Mouse (Mus musculus) right cerebral cortex, postnatal 10 days (tissue): ENCODE measurements at regions not wholly inside any gene's neighbourhood (a gene's known extent, or its start where the extent isn't known, plus 50 kb on each side); places are given as distances from the start of the nearest gene placed in this dataset.
A peak's percentile ranks its signal among the peaks of the same experiment; 100 is the strongest.

Source experiments
- DNase-seq, 2 experiments: peaks; one replicate each; pipeline ENCODE4 v3.0.0; 2021; ENCODE audit warnings: low spot score in 2 of 2

DNA sequence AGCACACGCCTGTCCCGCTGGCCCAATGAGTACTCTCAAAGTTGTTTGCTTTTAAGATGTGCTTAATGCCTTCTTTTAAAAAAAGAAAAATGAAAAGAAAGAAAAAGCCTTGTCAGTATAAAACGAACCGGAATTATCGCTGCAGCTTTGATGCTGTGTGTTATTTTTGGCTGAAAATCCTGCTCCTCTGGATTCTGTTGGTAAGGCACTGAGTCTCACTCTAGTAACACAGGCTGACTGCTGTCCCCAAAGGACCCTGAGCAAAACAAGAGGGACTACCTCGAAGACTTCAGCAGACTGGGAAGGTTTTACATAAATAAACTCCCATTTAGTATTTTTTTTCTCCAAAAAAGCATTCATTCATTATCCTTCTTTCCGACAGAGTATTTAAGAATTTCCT, 196.1 kb upstream of the Ppargc1a start:
- DNase-seq: peak; percentile 32 to 51

DNA sequence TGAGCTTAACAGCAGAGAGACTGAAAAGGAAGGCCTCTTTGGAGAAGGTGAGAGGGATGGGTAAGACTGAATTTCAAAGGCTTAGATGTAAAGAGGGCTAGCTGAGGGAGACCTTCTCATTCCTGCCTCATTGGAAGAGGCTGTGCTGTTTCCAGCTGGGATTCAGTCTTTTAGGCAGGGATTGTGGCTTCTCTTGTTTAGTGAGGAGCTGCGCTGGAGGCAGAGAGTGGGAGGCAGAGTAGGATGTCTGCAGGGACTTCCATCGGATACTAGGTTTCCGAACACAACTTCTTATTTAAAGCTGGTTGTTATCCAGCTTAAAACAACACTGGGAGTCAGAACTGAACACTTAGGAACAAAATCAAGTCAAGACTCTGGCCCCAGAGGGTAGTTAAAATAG, 194.8 kb upstream of the Ppargc1a start:
- DNase-seq: no peak

DNA sequence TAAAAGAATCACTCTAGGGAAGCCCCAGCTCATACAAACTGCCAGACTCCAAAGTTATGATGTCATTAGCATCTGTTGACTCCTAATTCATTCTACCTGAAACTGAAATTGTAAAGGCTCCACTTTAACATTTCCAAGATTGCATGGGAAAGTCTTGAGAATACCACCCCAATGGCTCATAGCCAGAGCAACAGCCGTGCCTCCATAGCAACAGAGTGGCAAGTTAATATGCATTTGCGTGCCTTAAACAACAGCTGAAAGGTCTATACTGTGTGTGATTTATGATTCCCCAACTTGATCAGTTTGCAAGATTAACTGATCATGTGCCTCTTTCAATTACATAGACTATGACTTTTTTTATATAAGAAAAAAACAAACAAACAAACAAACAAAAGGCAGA, 190.8 kb upstream of the Ppargc1a start:
- no peak for DNase-seq

GRCm38 (mm10) chr5:51757864-51758263, 190.3 kb upstream of the Ppargc1a start:
- DNase-seq: no peak

DNA sequence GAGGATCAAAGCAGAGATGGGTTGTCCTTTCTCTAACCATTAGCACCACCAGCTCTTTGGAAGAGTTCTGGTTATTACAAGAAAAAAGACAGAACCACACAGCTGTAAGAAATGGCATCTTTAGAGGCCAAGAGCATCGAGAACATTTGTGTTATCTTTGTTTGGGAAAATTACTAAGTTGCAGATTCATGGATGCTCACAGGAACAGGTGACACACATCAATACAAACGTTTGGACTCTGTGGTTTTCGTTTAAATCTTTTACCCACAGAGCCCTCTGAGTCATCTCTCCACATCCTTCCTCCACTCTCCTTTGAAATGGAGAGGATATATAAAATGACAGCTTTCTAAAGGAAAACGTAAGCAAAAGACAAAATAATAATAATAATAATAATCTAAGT, 184.5 kb upstream of the Ppargc1a start:
- DNase-seq: no peak

- no peak for DNase-seq
Observed at GRCm38 (mm10) chr5:51750456-51750855, 182.9 kb upstream of the Ppargc1a start.

GRCm38 (mm10) chr5:51740893-51741292, 173.4 kb upstream of the Ppargc1a start:
- no peak for DNase-seq

- DNase-seq: no peak
Observed at GRCm38 (mm10) chr5:51730241-51730640, 162.7 kb upstream of the Ppargc1a start.

DNA sequence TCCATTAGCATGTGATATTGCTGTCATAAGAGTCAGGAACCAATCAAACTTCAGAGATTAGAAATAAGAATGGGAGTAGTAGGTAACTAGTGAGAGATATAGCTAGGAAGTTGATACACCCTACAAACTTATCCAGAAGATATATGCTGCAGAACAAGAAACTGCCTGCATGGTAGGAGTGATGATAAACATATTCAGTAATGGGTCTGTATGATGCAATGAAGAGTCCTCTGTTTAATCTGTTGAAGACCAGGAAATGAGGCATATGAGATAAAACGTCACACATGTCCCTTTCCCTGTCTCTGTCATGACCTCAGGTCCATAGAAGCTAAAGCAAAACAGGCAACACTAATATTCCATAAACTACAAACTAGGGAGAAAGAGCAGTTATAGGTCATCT, 162.2 kb upstream of the Ppargc1a start:
- no peak for DNase-seq

GRCm38 (mm10) chr5:51726762-51727161, 159.2 kb upstream of the Ppargc1a start:
- no peak for DNase-seq

- DNase-seq: no peak
Observed at GRCm38 (mm10) chr5:51718911-51719310, 151.4 kb upstream of the Ppargc1a start.

DNA sequence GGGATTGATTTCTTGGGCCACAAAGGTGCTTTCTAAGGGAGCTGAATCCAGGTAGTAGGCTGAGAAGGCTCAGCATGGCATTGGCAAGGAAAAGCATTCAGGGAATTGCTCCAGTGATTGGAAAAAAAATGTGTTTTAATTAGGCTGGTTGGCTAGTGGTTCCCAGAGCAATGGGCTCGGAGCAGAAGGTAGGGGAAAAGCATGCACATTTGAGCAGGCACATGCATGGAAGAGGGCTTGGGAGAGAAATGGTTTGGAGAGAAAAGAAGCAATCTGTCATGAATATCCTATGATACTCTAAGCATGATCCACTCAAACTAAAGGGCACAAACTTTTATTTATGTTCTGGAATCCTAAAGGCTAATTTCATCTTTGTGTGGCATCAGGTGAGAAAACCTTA, 150.9 kb upstream of the Ppargc1a start:
- no peak for DNase-seq

DNA sequence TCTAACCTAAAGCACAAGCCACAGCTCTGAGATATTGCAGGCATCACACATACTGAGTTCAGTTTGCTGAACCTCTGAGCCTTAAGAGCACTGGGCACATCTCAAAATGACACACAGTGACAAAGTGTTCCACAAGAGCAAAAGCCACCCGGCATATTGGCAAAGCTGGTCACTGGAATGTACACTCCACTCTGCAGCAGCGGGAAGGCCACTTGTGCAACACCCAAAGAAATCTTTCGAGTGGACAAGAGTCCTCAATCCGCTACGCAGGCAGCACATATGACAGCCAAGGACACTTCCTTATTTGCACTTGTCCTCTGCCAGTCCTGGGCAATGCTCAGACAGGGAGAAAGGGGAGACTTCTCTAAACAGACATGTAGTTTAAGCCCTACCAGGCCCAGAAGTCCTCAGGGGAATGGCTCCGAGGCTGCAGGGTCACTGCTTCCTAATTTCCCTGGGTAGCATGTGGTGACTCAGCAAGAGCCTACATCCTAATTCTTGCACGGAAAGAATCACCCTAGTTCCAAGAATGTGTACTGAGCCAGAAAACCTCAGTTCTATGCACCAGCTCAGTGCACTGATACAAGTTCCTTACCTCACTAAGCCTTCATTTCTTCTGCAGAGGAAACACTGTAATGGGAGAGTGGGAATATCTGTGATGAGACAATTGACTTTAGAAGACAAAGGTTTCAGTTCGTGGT, 144.5 kb upstream of the Ppargc1a start:
- DNase-seq: no peak

GRCm38 (mm10) chr5:51710664-51711063, 143.1 kb upstream of the Ppargc1a start:
- DNase-seq: no peak

- no peak for DNase-seq
Observed at GRCm38 (mm10) chr5:51709447-51709991, 142.0 kb upstream of the Ppargc1a start.

DNA sequence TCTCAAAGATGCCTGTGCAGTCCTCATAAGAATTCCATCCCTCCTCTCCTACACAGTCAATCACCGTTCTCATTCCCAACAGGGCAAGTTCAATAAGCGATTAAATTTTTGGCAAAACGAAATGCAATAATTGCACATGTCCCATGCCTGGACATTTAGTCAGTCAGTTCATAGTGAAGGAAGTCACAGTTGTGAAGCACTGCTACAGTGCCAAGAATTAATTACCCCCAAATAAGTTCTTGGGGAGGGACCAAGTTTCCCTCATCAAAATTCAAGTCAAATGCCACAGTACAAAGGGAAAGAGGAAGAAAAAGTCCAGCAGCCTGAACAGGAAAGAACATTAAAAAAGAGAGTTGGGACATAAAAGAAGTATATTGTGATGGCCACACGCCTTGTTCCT, 112.4 kb upstream of the Ppargc1a start:
- DNase-seq: no peak

DNA sequence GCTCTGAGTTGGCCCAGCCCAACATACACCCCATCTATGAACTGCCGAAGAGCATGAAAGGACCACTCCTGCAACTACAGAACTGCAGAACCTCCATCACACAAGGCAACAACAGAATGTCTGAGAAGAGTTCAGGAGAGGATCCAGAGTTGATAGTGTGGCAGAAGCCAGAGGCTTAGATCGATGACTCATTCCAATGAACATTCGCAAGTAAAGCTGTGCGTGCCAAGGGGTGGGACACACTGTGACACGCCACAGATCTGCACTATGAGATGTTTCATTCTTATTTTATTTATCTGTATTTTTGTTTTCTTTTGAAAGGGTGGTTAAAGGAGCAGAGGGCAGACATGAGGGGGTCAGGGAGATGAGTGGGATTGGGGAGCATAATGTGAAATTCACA, 103.7 kb upstream of the Ppargc1a start:
- DNase-seq: no peak

- DNase-seq: no peak
Observed at GRCm38 (mm10) chr5:51665241-51665640, 97.7 kb upstream of the Ppargc1a start.

GRCm38 (mm10) chr5:51658232-51658896, 90.8 kb upstream of the Ppargc1a start:
- DNase-seq: no peak

DNA sequence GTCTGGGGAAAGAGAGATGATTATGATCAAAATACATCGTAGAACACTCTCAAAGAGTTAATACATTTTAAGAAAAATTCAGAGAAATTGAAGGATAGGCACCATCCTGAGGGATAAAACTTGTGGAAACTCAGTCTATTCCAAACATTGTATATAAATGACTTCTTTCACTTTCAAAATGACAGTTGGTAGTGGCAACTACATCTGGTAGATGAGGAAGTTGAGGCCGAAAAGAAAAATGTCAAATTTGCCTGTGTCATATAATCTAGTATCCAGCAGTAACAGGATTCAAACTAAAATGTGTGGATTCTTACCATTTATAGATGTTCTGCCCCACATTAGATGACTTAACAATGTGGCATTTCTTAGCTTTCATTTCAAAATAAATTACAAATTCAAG, 86.0 kb upstream of the Ppargc1a start:
- DNase-seq: no peak

DNA sequence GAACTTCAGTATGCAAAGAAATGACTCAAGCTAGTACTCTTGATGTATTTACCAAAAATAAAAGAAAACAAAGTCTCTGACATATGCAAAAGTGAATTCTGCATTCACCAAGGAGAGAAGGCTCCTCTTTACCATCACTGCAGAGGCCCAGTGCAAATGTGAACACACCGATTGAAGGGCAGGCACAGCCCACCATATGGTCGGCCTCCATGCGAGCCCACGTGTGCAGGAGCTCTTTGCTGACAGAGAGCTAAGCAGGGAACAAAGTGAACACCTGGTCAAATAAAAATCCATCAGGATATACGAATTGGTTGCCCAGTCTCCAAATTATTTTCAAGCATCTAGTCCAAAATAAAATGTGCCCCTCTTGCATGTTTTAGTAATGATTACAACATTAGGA, 56.9 kb upstream of the Ppargc1a start:
- DNase-seq: no peak
